Mouse (Mus musculus): Measurements from ENCODE around the gene Zfp568.

DNA sequence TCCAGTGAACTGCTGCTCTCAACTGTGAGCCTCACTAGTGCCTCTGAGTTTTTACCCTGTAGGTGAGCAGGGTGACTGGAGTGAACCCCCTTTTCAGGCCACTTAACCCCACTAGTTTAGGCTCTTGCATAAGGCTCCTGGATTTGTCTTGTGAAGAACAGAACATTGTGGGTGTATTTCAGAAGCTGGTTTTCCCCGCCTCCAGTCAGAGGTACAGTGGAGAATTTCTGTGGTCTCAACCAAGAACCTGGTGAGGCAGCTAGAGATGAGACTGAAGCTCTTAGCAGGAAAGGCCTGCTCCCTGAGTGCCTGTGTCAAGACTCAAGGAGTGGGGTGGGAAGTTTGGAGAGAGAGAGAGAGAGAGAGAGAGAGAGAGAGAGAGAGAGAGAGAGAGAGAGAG lies 23.8 kb downstream of the Zfp568 start:
- TF ChIP-seq POLR2AphosphoS2 (IDR thresholded peaks at IDR 0.05; ENCODE audit: insufficient read length, low read depth) (no peak), CEBPB (IDR thresholded peaks at IDR 0.05; ENCODE audit: insufficient read depth, poor library complexity, severe bottlenecking) (no peak), POLR2A (IDR thresholded peaks at IDR 0.05; ENCODE audit: insufficient read length, low read depth) (no peak), USF1 (IDR thresholded peaks at IDR 0.05; ENCODE audit: low read depth) (no peak), E2F4 (IDR thresholded peaks at IDR 0.05; ENCODE audit: insufficient read depth) (no peak), MYOD1 (IDR thresholded peaks at IDR 0.05; ENCODE audit: control insufficient read depth in 1 of 3, insufficient read length in 2 of 3, low read depth in 2 of 3) (no peak)

Data from myocyte (in vitro differentiated cells).